Mouse (Mus musculus) hindbrain, embryonic 13.5 days (tissue): ENCODE measurements around the gene Suox. TPM values are rescaled to one million over a fixed set of nuclear protein-coding genes. Genes with fewer than 3 reads are reported as not detected.

Experiments used
- ATAC-seq: fragments of 200-750 bp; cut with Nextera tagmentation; 2 replicates; pipeline ENCODE4 v1.8.0; 2017; ENCODE audit warnings: moderate TSS enrichment; ENCODE audit not compliant: low FRiP score
- H3K27ac ChIP-seq: fragments of 300-500 bp; sonication (generic); 2 replicates; pipeline ENCODE4 v1.5.1; 2015; ENCODE audit warnings: inconsistent platforms, mild to moderate bottlenecking, moderate library complexity
- H3K27me3 ChIP-seq: fragments of 300-500 bp; sonication (generic); 2 replicates; pipeline ENCODE4 v1.6.1; 2015; ENCODE audit warnings: mild to moderate bottlenecking, inconsistent platforms
- H3K36me3 ChIP-seq: fragments of 300-500 bp; sonication (generic); 2 replicates; pipeline ENCODE4 v1.6.1; 2015; ENCODE audit warnings: mild to moderate bottlenecking, inconsistent platforms
- H3K4me1 ChIP-seq: fragments of 300-500 bp; sonication (generic); replicated peaks from 2 replicates; pipeline ENCODE4 v1.6.1; 2015; ENCODE audit warnings: inconsistent platforms
- H3K4me2 ChIP-seq: fragments of 300-500 bp; sonication (generic); 2 replicates; pipeline ENCODE4 v1.6.1; 2015; ENCODE audit warnings: inconsistent platforms, mild to moderate bottlenecking, moderate library complexity
- H3K4me3 ChIP-seq: fragments of 300-500 bp; sonication (generic); 2 replicates; pipeline ENCODE4 v1.5.1; 2015; ENCODE audit warnings: mild to moderate bottlenecking, inconsistent platforms
- H3K9ac ChIP-seq: fragments of 300-500 bp; sonication (generic); 2 replicates; pipeline ENCODE4 v1.6.1; 2015; ENCODE audit warnings: mild to moderate bottlenecking, inconsistent platforms
- H3K9me3 ChIP-seq: fragments of 300-500 bp; sonication (generic); 2 replicates; pipeline ENCODE4 v1.6.1; 2016; ENCODE audit warnings: inconsistent platforms
- WGBS: fragments of 180-500 bp; shearing (Covaris S2); methylation state at CpG from one replicate; pipeline ENCODE4 v1.1.7; 2015; 5-methylcytosine and 5-hydroxymethylcytosine counted together
- polyA plus RNA-seq: library from polyadenylated mRNA; unstranded; fragments of >200 nt; fragmentation: Nextera tagmentation; extraction: Ambion mirVana; gene quantifications from 2 replicates; pipeline ENCODE4 v1.2.1, GENCODE M21; 2015

Suox gene
- polyA plus RNA-seq, 1 experiment from 2014 or later: 14.6 TPM

DNA sequence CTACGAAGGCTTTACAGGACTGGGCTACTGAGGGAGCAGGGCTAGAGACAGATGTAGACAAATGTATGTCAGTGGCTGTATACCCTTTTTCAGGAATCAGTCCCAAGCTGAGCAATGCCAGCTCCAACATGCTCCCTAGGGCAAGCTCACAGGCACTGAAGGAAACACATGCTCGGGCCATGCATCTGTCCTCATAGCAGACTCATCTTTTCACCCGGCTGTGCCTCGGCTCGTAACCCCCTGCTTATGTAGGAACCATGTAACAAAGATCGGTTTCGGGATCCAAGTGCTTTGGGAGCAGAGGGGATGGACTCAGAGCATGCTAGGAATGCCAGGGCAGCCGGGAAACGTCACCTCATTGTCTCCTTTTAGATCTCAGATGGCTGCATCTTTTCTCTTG is 14.4 kb downstream of the Suox start:
- no peaks in the 10 kb centered on the region for H3K27me3 ChIP-seq
- no peak overlapping the region for H3K4me3 ChIP-seq
- 50% methylated on average over 9 of the region's 9 CpGs for WGBS
- no peak overlapping the region for H3K9ac ChIP-seq
- H3K27ac ChIP-seq: no peak overlapping the region
- no peaks in the 10 kb centered on the region for H3K36me3 ChIP-seq
- no peak overlapping the region for H3K4me2 ChIP-seq
- no peaks in the 10 kb centered on the region for H3K4me1 ChIP-seq
- ATAC-seq: no peak
- no peaks in the 10 kb centered on the region for H3K9me3 ChIP-seq

DNA sequence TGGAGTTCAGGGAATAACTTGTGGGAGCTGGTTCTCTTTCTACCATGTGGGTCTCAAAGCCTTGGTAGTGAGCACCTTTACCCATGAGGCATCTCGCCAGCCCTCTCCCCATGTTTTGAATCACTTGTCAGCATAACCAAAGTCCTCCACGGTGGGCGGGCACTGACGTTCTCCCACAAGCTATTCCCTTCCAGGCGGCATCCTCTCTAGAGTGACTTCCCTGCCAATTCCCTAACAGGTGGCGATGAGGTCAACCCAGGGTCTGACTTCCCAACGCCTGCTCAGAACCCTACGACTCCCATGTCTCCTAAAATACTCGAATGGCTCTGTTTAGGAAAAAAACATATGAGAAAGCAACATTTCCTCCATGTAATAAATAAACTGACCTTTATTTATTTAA is 16.0 kb downstream of the Suox start:
- H3K4me1 ChIP-seq: no peaks in the 10 kb centered on the region
- H3K4me3 ChIP-seq: no peak overlapping the region
- 62% methylated on average over 9 of the region's 9 CpGs for WGBS
- H3K27ac ChIP-seq: no peak overlapping the region
- no peaks in the 10 kb centered on the region for H3K9me3 ChIP-seq
- no peaks in the 10 kb centered on the region for H3K27me3 ChIP-seq
- H3K4me2 ChIP-seq: no peak overlapping the region
- ATAC-seq: no peak
- no peak overlapping the region for H3K9ac ChIP-seq
- no peaks in the 10 kb centered on the region for H3K36me3 ChIP-seq

DNA sequence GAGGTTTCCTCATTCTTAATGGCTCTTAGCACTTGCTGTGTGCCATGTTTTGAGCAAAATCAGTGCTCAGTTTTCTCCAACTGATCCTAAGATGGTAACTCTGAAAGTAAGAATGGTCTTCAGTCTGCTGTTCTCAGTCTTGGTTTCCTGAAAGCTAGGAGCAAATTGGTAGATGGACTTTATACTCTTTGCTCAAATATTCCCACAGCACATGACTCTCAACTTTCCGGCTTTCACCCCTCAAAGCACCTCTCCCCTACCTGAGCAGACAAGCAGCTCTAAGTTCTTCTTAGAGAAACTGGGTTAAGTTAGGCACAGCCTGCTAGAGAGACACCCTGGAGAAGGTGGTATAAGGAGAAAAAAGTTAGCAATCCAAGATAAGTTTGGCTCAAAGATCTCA is 17.1 kb downstream of the Suox start:
- Histone ChIP-seq H3K27me3 (no peaks in the 10 kb centered on the region), H3K4me2 (no peak overlapping the region), H3K27ac (no peak overlapping the region), H3K9me3 (no peaks in the 10 kb centered on the region), H3K9ac (no peak overlapping the region), H3K4me3 (no peak overlapping the region), H3K4me1 (no peaks in the 10 kb centered on the region), H3K36me3 (no peaks in the 10 kb centered on the region)
- no peak for ATAC-seq
- 97% methylated on average over 1 of the region's 1 CpGs for WGBS

DNA sequence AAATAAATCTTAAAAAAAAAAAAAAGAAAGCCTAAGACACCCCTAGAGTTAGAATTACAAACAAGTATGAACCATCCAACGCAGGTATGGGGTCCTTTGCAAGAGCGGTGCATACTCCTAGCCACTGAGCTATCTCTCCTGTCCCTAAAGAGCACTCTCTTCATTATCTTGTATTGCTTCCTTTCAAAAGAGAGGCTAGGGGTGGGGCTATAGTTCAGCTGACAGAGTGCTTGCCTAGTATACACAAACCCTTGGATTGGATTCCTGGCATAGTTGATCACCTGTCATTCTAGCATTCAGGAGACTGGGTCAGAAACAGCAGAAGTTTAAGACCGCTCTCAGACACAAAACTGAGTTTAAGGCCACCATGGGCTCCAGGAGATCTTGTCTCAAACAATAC is 18.6 kb downstream of the Suox start:
- Histone ChIP-seq H3K27ac (no peak overlapping the region), H3K4me3 (no peak overlapping the region), H3K36me3 (no peaks in the 10 kb centered on the region), H3K27me3 (no peaks in the 10 kb centered on the region), H3K9ac (no peak overlapping the region), H3K9me3 (no peaks in the 10 kb centered on the region), H3K4me1 (no peaks in the 10 kb centered on the region), H3K4me2 (no peak overlapping the region)
- WGBS: 82% methylated on average over 3 of the region's 3 CpGs
- no peak for ATAC-seq

DNA sequence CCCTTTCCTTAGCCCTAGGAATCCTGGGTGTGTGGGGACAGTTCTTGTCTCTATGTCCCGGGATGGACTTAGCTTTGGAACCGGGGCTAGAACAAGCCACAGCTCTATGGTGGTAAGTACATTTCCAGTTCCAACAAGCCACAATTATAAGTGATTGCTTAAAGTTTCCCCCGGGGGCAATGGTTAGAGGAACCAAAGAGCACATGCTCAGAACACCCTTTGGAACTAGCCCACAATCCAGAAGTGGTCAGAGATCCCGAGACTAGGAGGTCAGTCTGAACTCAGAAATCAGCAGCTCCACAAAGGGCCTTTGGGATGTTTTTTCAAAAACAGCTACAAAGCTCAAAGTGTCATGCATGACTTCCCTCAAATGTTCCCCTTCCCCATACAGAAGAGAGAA is 20.0 kb downstream of the Suox start:
- no peaks in the 10 kb centered on the region for H3K27me3 ChIP-seq
- no peak overlapping the region for H3K9ac ChIP-seq
- ATAC-seq: no peak
- no peak overlapping the region for H3K27ac ChIP-seq
- no peak overlapping the region for H3K4me2 ChIP-seq
- no peaks in the 10 kb centered on the region for H3K36me3 ChIP-seq
- H3K4me1 ChIP-seq: no peaks in the 10 kb centered on the region
- 80% methylated on average over 4 of the region's 4 CpGs for WGBS
- no peak overlapping the region for H3K4me3 ChIP-seq
- H3K9me3 ChIP-seq: no peaks in the 10 kb centered on the region

DNA sequence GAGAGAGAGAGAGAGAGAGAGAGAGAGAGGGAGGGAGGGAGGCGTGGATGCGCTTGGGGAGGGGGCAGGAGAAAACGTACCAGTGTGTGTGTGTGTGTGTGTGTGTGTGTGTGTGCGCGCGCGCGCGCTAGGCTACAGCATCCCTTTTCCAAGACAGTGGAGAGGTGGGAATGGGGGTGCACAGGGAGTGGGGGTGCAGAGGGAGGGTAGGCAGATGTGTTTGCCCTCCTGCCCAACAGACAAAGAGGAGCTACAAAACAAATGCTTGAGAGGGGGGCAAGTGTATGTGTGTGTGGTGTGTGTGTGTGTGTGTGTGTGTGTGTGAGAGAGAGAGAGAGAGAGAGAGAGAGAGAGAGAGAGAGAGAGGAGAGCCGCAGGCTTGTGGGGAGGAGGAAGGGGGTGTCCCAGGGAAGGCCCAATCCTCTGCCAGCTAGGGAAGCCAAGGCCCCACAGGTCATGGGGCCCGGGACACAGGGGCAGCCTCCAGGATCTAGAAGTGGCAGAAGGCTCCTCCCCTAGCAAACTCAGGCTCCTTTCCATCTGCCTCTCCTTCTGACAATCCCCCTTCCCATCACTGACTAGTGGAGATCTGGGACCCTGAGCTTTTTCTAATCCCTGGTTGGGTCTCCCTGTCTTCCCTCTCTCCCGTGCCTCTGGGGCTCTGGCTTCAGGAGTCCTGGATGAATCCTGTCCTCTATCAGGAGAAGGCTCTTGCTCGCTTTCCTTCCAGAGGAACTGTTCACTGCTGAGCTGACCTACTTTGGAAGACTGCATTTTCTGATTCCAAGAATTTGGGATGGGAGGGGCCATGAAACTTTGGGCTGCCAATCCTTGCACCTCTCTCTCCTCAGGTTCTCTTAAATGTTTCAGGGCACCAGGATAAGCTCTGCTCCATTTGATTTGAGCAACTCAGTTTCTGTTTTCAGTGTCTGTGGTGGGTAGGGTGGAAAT is 27.5 kb downstream of the Suox start:
- peak overlapping the region; percentile 60 for H3K4me3 ChIP-seq
- peak overlapping the region; percentile 96 for H3K27ac ChIP-seq
- H3K27me3 ChIP-seq: no peaks in the 10 kb centered on the region
- H3K9me3 ChIP-seq: no peaks in the 10 kb centered on the region
- WGBS: 8% methylated on average over 11 of the region's 13 CpGs
- peak; percentile 86 for ATAC-seq
- H3K4me2 ChIP-seq: peak overlapping the region; percentile 73
- H3K4me1 ChIP-seq: peaks cover 47% of the 10 kb centered on the region
- peaks cover 10% of the 10 kb centered on the region for H3K36me3 ChIP-seq
- peak overlapping the region; percentile 85 for H3K9ac ChIP-seq

DNA sequence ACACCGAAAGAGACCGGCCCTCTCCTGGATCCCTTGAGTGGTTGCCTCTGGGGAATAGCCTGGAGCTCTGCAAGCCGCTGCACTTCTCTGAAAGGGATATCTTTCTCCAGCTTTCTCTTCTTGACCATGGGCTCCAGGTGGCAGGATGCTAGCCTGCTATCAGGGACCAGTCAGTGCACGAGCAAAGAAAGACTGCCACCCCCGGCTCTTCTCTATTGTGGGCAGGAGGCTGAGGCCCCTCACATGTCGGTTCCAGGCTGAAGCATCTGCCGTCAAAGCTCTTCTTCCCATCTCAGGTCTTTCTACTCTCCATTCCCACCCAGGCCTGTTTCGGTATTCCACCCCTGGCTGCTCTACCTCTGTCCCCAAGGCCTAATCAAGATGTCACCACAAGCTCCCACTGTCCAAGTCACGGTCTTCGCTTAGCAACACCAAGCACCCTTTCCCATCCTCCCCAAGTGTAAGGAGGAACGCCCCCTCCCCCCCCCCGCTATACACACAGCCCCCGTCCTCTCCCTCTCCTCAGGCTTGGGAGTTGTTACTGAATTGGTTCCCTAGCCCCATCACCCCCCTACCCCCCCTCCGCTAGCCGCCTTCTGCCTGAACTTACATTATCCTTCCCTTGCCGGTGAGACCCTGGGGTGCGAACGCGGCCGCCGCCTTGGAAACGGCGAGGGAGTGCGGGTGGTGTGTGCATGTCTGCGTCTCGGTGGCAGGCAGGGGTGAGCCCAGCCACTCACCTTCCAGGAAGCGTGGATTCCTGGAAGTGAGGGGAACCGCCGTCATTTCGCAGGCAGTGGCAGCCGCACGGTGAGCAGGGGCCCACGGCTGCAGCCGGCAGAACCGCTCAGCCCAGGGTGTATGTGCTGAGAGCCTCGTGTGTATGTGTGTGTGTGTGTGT is 28.5 kb downstream of the Suox start, which contains the start of gene Ikzf4:
TSS of gene Ikzf4 (minus strand) at position 881 of the 901 bp plus-strand sequence.
- peaks cover 47% of the 10 kb centered on the region for H3K4me1 ChIP-seq
- peak within 1 kb of the TSS; percentile 85 for H3K9ac ChIP-seq
- H3K4me3 ChIP-seq: peak within 1 kb of the TSS; percentile 60
- H3K9me3 ChIP-seq: no peaks in the 10 kb centered on the region
- peak within 1 kb of the TSS; percentile 73 for H3K4me2 ChIP-seq
- ATAC-seq: peak; percentile 83
- H3K27ac ChIP-seq: peak within 1 kb of the TSS; percentile 96
- 2% methylated on average over 34 of the region's 36 CpGs for WGBS
- H3K36me3 ChIP-seq: peaks cover 21% of the 10 kb centered on the region
- H3K27me3 ChIP-seq: no peaks in the 10 kb centered on the region

DNA sequence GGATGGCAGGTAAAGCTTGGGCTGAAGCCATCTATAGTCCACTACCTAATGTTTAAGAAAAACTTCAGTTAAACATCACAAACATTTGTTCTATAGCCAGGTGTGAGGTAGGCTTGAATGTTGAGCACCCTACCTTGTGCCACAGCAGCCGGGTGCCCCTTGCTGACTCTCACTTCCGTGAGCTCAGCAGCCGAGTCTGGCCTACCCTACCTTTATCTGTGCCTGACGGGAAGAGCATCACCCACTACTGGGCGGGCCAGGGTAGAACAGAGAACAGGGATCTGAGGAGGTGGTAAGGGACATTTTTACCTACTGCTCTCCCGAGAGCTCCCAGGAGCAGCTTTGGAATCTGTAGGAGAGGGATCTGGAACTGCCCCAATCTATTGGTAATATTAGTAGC is 31.1 kb downstream of the Suox start:
- ATAC-seq: no peak
- WGBS: 86% methylated on average over 6 of the region's 6 CpGs
- Histone ChIP-seq H3K36me3 (peaks cover 42% of the 10 kb centered on the region), H3K27me3 (no peaks in the 10 kb centered on the region), H3K4me1 (peaks cover 47% of the 10 kb centered on the region), H3K9ac (no peak overlapping the region), H3K4me2 (no peak overlapping the region; the same call in 1 of the 2 replicates), H3K4me3 (no peak overlapping the region), H3K9me3 (no peaks in the 10 kb centered on the region), H3K27ac (no peak overlapping the region)

DNA sequence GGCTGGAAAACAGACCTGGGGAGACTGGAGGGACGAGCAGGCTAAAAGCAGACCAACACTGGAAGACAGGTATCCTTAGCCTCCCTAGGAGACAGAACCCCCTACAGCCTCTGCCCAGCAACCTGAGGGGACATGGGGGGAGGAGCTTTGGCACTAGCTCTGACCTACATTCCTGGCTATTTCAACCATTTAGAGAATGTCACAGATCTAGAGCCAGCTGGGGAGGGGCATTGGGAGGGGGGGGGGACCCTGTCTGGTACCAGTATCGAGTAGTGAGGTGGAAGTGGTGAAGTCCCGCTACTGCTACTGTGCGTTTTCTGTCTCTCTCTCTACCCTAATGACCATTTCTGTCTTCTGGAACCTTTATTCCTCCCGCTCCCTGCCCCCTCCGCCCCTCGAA is 32.0 kb downstream of the Suox start:
- Histone ChIP-seq H3K9me3 (no peaks in the 10 kb centered on the region), H3K4me1 (peaks cover 50% of the 10 kb centered on the region)
- 85% methylated on average over 7 of the region's 7 CpGs for WGBS

DNA sequence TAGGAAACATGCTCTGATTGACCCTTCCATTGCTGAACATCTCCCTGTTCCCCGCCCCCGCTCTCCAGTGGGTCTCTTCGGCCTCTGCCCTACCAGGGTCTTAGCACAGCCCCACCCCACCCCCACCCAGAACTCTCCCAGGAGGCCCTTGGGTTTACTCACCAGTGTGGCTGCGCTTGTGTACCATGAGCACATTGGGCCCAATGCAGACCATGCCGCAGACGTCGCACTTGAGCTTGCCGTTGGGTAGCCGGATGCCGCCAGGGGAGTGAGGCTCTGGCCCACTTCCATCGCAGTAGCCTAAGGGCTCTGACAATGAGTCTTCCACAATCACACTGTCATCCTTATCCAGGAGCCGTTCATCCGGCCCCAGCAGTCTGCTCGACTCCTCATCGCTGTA is 33.0 kb downstream of the Suox start:
- 90% methylated on average over 15 of the region's 15 CpGs for WGBS
- H3K27ac ChIP-seq: no peak overlapping the region
- H3K4me2 ChIP-seq: no peak overlapping the region
- no peaks in the 10 kb centered on the region for H3K27me3 ChIP-seq
- no peaks in the 10 kb centered on the region for H3K9me3 ChIP-seq
- no peak overlapping the region for H3K4me3 ChIP-seq
- ATAC-seq: no peak
- peaks cover 56% of the 10 kb centered on the region for H3K36me3 ChIP-seq
- H3K4me1 ChIP-seq: peaks cover 44% of the 10 kb centered on the region
- H3K9ac ChIP-seq: no peak overlapping the region

More for the DNA sequence above, 32.0 kb downstream of the Suox start:
- Histone ChIP-seq H3K9ac (no peak overlapping the region), H3K36me3 (peaks cover 46% of the 10 kb centered on the region), H3K27me3 (no peaks in the 10 kb centered on the region), H3K4me2 (no peak overlapping the region), H3K27ac (no peak overlapping the region), H3K4me3 (no peak overlapping the region)
- ATAC-seq: no peak

DNA sequence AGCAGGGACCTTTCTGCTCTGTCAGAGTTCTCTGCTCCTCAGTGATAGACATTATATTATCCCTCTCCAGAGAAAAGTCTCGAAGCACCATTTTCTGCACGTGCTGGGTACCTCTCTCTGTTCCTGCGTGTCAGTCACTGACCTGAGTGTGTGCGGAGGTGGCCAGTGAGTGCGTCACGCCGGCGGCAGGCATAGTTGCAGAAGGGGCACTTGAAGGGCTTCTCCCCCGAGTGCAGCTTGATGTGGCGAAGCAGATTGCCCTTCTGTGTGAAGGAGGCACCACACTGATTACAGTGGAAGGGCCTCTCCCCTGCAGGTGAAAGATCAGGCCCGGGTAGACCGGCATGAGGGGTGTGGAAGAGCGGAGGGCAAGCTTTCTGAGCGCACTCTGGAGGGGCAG is 33.9 kb downstream of the Suox start:
- Histone ChIP-seq H3K4me2 (no peak overlapping the region), H3K9ac (no peak overlapping the region), H3K4me3 (no peak overlapping the region), H3K27me3 (no peaks in the 10 kb centered on the region), H3K9me3 (no peaks in the 10 kb centered on the region), H3K4me1 (peaks cover 41% of the 10 kb centered on the region), H3K36me3 (peaks cover 65% of the 10 kb centered on the region), H3K27ac (no peak overlapping the region)
- WGBS: 91% methylated on average over 14 of the region's 14 CpGs
- no peak for ATAC-seq

DNA sequence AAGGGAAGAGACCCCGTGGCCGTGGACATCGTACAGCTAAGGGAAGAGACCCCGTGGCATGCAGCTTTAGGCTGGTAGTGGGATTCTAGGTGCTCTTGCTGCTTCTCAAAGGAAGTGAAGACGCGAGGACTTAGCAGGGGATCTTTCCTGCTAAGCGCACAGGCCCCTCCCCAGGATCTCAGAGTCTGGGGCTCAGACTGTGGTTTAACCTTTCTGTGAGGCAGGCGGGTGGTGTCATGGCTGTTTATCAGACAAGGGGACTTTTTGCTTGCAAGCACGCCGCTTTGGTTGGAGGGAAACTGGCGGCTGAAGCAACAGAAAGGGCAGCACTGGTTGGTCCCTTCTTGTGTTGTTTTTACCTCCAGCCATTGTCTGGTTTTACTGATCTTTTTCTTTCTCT is 36.9 kb downstream of the Suox start:
- H3K27ac ChIP-seq: no peak overlapping the region
- H3K9ac ChIP-seq: peak overlapping the region; percentile 11; the same call in 1 of the 2 replicates
- H3K9me3 ChIP-seq: no peaks in the 10 kb centered on the region
- H3K4me1 ChIP-seq: peaks cover 13% of the 10 kb centered on the region
- H3K4me2 ChIP-seq: peak overlapping the region; percentile 33
- no peak for ATAC-seq
- peaks cover 86% of the 10 kb centered on the region for H3K36me3 ChIP-seq
- no peak overlapping the region for H3K4me3 ChIP-seq
- WGBS: 11% methylated on average over 11 of the region's 11 CpGs
- H3K27me3 ChIP-seq: no peaks in the 10 kb centered on the region
